Mouse (Mus musculus) left cerebral cortex, postnatal 4 days (tissue): ENCODE results near the gene Sgca. TPM values are rescaled to one million over a fixed set of nuclear protein-coding genes. Genes with fewer than 3 reads are reported as not detected.

Experiments used
- DNase-seq: peaks from one replicate; pipeline ENCODE4 v3.0.0-alpha.2; 2022
- intact Hi-C: fragments of 180-260 bp; cut with DNase I; formaldehyde crosslinking; loops from one replicate; pipeline ENCODE4 v1.15.1; 2025
- total RNA-seq, 2 experiments: library from RNA; stranded (reverse); gene quantifications; 2 replicates each; pipeline ENCODE4 v1.2.3; 2021

Sgca gene
- total RNA-seq, 2 experiments from 2014 or later, result not detected

GRCm38 (mm10) chr11:94924977-94925376 is 51.1 kb downstream of the Sgca start:
- intact Hi-C loops, result no loop called here
- no peak for DNase-seq

DNA sequence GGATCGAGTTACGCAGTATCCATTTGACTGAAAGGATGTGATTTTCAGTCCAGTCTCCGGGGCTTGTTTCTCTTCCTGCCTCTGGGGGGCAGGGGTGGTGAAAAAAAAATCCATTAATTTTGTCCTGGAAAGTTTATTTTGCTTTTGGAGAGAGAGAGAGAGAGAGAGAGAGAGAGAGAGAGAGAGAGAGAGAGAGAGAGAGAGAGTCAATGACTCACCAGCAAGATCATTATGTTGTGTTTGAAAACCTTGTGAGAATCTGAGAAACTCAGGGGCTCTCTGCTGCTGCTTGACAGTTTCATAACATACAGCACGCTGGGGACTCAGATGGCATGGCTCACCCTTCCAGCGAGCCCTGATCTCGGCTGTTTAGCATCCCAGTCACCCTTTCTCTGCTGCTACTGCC is 55.1 kb downstream of the Sgca start:
- DNase-seq, result no peak
- intact Hi-C loops, result no loop called here

GRCm38 (mm10) chr11:94917717-94918116 is 58.4 kb downstream of the Sgca start:
- DNase-seq, result no peak
- intact Hi-C loops, result no loop called here

GRCm38 (mm10) chr11:94916477-94916876 is 59.6 kb downstream of the Sgca start:
- no peak for DNase-seq
- intact Hi-C loops, result no loop called here

- peak; percentile 46 for DNase-seq
- intact Hi-C loops, result no loop called here
These were observed 60.3 kb downstream of the Sgca start for GRCm38 (mm10) chr11:94915675-94916403.

DNA sequence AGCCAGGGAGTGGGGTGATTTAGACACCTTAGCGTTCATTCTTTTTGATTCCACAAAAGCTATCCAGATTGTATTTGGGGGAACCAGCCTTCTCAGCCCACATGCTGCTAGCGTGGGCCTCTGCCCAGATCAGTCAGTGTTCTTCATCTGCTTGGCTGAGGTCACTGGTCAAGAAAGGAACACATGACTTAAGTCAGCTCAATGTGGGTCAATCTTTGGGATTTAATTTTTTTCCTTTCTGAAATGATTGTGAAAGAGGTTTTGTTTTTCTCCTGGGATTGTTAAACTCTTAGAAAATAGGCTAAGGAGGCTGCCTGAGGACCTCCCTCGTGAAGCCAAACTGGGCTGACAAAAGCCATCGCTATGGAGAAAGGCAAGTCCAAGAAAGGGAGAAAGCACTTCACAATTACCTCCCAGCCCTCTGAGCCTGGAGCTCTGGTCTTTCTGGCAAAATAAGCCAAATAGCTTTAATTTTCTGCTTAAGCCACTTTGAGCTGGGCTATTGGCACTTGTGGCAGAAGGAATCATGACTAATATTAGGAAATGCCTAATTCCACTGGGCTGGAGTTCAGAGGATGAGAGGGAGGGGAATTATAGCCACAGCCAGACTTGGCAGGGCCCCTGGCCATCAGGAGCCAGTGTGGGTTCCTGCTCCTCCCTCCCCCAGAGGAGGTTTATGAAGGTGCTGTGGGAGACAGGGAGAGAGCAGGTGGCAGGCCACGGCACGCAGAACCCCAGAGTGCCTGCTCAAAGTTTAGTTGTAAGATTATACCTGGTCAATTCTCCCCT is 62.6 kb downstream of the Sgca start:
- intact Hi-C loops, result no loop called here
- DNase-seq, result peak; percentile 56

Other genes with a start within 250 kb of the Sgca start
- not detected for gene Cdc34b, start 234.5 kb downstream of the Sgca start, total RNA-seq
- under 1 TPM in 1 of 2 experiments, not detected in 1; 0.30 TPM for gene Tmem92, start 193.6 kb downstream of the Sgca start, total RNA-seq
- gene Col1a1, start 40.1 kb downstream of the Sgca start, total RNA-seq, result 10 to 100 TPM; 62.8 to 70.4 TPM
- under 1 TPM in 1 of 2 experiments, not detected in 1; 0.46 TPM for gene Hils1, start 8.7 kb downstream of the Sgca start, total RNA-seq
- 100 to 1,000 TPM; 273 to 276 TPM for gene Ppp1r9b, start 14.7 kb upstream of the Sgca start, total RNA-seq
- gene Samd14, start 33.6 kb upstream of the Sgca start, total RNA-seq, result 100 to 1,000 TPM; 173 to 176 TPM
- 10 to 100 TPM; 21.4 to 22.2 TPM for gene Pdk2, start 65.0 kb upstream of the Sgca start, total RNA-seq
- gene Itga3, start 100.5 kb upstream of the Sgca start, total RNA-seq, result 10 to 100 TPM; 20.3 to 20.5 TPM
- gene Dlx3, start 143.8 kb upstream of the Sgca start, total RNA-seq, result not detected
- under 1 TPM; 0.18 to 0.24 TPM for gene Dlx4, start 169.9 kb upstream of the Sgca start, total RNA-seq